In genomic region chr16:76225587-76226226, GRCm38 (mm10) we compare ENCODE assay signal across 13 mouse cellular contexts.
DNase-seq lines count a peak whose midpoint lies in the region; ATAC-seq and TF ChIP-seq lines count a peak whose summit lies in the region.
"Had no signal": no experiment of that assay in that cellular context is flagged by ENCODE, and none has a peak within 500 bp of the region (broad histone marks: within the 10 kb centered on the region; RNA-seq: fewer than 3 reads in every experiment).

No protein-coding gene starts in this region.

- no peak for DNase-seq in heart, adult 9 months (ENCODE audit: low spot score in 2 of 2)
- DNase-seq in lung, embryonic 14.5 days = peak; percentile 24
- DNase-seq in lung, adult 18-20 months = no peak
- DNase-seq in intestine, embryonic 14.5 days (ENCODE audit: low spot score) = no peak
- no peak for DNase-seq in testis, postnatal 10 days (ENCODE audit: low spot score)
- no peak for DNase-seq in thymus, postnatal 14 days
- DNase-seq: adrenal gland, postnatal 25 days; cerebellum, postnatal 10 days; gastrocnemius, postnatal 25 days; thymus, postnatal 25 days had no signal

- peaks cover 23% of the 10 kb centered on the region for H3K4me1 ChIP-seq in heart, embryonic 13.5 days
- peaks cover 8% of the 10 kb centered on the region; the same call in 1 of the 2 replicates for H3K4me1 ChIP-seq in lung, embryonic 14.5 days (ENCODE audit: insufficient read depth)
- H3K4me1 ChIP-seq in intestine, embryonic 14.5 days (replicated peaks; ENCODE audit: control insufficient read depth, insufficient read depth, low read length) = peaks cover 16% of the 10 kb centered on the region
- H3K4me1 ChIP-seq in stomach, embryonic 16.5 days (ENCODE audit: control insufficient read depth, insufficient read depth, low read length) = peaks cover 14% of the 10 kb centered on the region; the same call in 1 of the 2 replicates
- H3K4me1 ChIP-seq: hindbrain, embryonic 13.5 days had no signal

- H3K36me3 ChIP-seq in heart, embryonic 13.5 days = no peaks in the 10 kb centered on the region
- no peaks in the 10 kb centered on the region for H3K36me3 ChIP-seq in lung, embryonic 14.5 days (ENCODE audit: insufficient read depth)
- H3K36me3 ChIP-seq in intestine, embryonic 14.5 days (ENCODE audit: control insufficient read depth, insufficient read depth, low read length) = no peaks in the 10 kb centered on the region
- H3K36me3 ChIP-seq in stomach, embryonic 16.5 days (ENCODE audit: control insufficient read depth, insufficient read depth, low read length) = no peaks in the 10 kb centered on the region
- H3K36me3 ChIP-seq: hindbrain, embryonic 13.5 days had no signal

- H3K27me3 ChIP-seq in heart, embryonic 13.5 days (replicated peaks) = no peaks in the 10 kb centered on the region
- no peaks in the 10 kb centered on the region for H3K27me3 ChIP-seq in lung, embryonic 14.5 days (ENCODE audit: insufficient read depth, low read length)
- no peaks in the 10 kb centered on the region for H3K27me3 ChIP-seq in intestine, embryonic 14.5 days (replicated peaks; ENCODE audit: control insufficient read depth, insufficient read depth, low read length)
- H3K27me3 ChIP-seq in stomach, embryonic 16.5 days (ENCODE audit: control insufficient read depth, insufficient read depth, low read length) = no peaks in the 10 kb centered on the region
- H3K27me3 ChIP-seq: hindbrain, embryonic 13.5 days had no signal

- no peak for ATAC-seq in heart, embryonic 13.5 days (ENCODE audit: extremely low read depth, insufficient number of reproducible peaks, low FRiP score, low TSS enrichment)
- ATAC-seq in lung, embryonic 14.5 days (ENCODE audit: insufficient read depth) = no peak
- ATAC-seq in intestine, embryonic 14.5 days (replicated peaks; ENCODE audit: low FRiP score, low TSS enrichment, low read depth) = peak; percentile 57; the same call in 1 of the 2 replicates
- ATAC-seq in stomach, embryonic 16.5 days (ENCODE audit: insufficient read depth, low FRiP score) = no peak

- H3K4me2 ChIP-seq in heart, embryonic 13.5 days = no peak overlapping the region
- peak overlapping the region; percentile 29; the same call in 1 of the 2 replicates for H3K4me2 ChIP-seq in lung, embryonic 14.5 days
- peak overlapping the region; percentile 29 for H3K4me2 ChIP-seq in intestine, embryonic 14.5 days (ENCODE audit: low read length)
- peak overlapping the region; percentile 31 for H3K4me2 ChIP-seq in stomach, embryonic 16.5 days (ENCODE audit: low read depth, low read length)
- H3K4me2 ChIP-seq: hindbrain, embryonic 13.5 days had no signal

- no peak for TF ChIP-seq CTCF in lung, embryonic 14.5 days (IDR thresholded peaks at IDR 0.05; ENCODE audit: low read depth)

- H3K9me3 ChIP-seq in heart, embryonic 13.5 days = no peaks in the 10 kb centered on the region
- no peaks in the 10 kb centered on the region for H3K9me3 ChIP-seq in lung, embryonic 14.5 days (ENCODE audit: low read depth, low read length)
- no peaks in the 10 kb centered on the region for H3K9me3 ChIP-seq in intestine, embryonic 14.5 days (ENCODE audit: control insufficient read depth, low read length)
- no peaks in the 10 kb centered on the region for H3K9me3 ChIP-seq in stomach, embryonic 16.5 days (replicated peaks; ENCODE audit: control insufficient read depth, low read length)
- H3K9me3 ChIP-seq: hindbrain, embryonic 13.5 days had no signal

- WGBS in heart, embryonic 13.5 days = 61% methylated on average over 12 of the region's 12 CpGs
- 32% methylated on average over 12 of the region's 12 CpGs for WGBS in lung, embryonic 14.5 days
- 36% methylated on average over 12 of the region's 12 CpGs for WGBS in intestine, embryonic 14.5 days
- 31% methylated on average over 12 of the region's 12 CpGs for WGBS in stomach, embryonic 16.5 days

- no peak overlapping the region for H3K9ac ChIP-seq in heart, embryonic 13.5 days
- no peak overlapping the region for H3K9ac ChIP-seq in lung, embryonic 14.5 days
- no peak overlapping the region for H3K9ac ChIP-seq in intestine, embryonic 14.5 days (ENCODE audit: low read length)
- no peak overlapping the region for H3K9ac ChIP-seq in stomach, embryonic 16.5 days (ENCODE audit: low read length)
- H3K9ac ChIP-seq: hindbrain, embryonic 13.5 days had no signal

- peak overlapping the region; percentile 32; the same call in 1 of the 2 replicates for H3K27ac ChIP-seq in heart, embryonic 13.5 days (replicated peaks)
- no peak overlapping the region for H3K27ac ChIP-seq in lung, embryonic 14.5 days (ENCODE audit: low read depth)
- peak overlapping the region; percentile 36; the same call in 1 of the 2 replicates for H3K27ac ChIP-seq in intestine, embryonic 14.5 days (ENCODE audit: low read depth)
- peak overlapping the region; percentile 7 for H3K27ac ChIP-seq in stomach, embryonic 16.5 days (ENCODE audit: low read length)
- H3K27ac ChIP-seq: hindbrain, embryonic 13.5 days had no signal

- no peak overlapping the region for H3K4me3 ChIP-seq in heart, embryonic 13.5 days
- H3K4me3 ChIP-seq in lung, embryonic 14.5 days (ENCODE audit: low read depth, low read length) = no peak overlapping the region
- H3K4me3 ChIP-seq in intestine, embryonic 14.5 days (ENCODE audit: low read depth, low read length) = no peak overlapping the region
- H3K4me3 ChIP-seq in stomach, embryonic 16.5 days (replicated peaks; ENCODE audit: low read length) = no peak overlapping the region
- H3K4me3 ChIP-seq: hindbrain, embryonic 13.5 days had no signal
